Mouse (Mus musculus) limb, embryonic 11.5 days (tissue): Measurements from ENCODE around the gene Utf1. TPM values are rescaled to one million over a fixed set of nuclear protein-coding genes. Genes with fewer than 3 reads are reported as not detected.

ENCODE experiments used
- microRNA counts: library from miRNA; unstranded; fragments of <30 nt; microRNA quantifications from one replicate; lab custom pipeline; 2016
- microRNA-seq: library from miRNA; unstranded; fragments of <30 nt; microRNA quantifications from one replicate; pipeline ENCODE4, GENCODE M21; 2016
- polyA plus RNA-seq: library from polyadenylated mRNA; unstranded; fragments of >200 nt; fragmentation: Nextera tagmentation; extraction: Ambion mirVana; gene quantifications from 2 replicates; pipeline ENCODE4 v1.2.1, GENCODE M21; 2014

Utf1 gene
- polyA plus RNA-seq, 1 experiment from 2014 or later, result not detected

MicroRNA genes within 50 kb of the gene (microRNA counts, 519-probe panel; counts per million panel counts)
- microRNA mmu-miR-202-3p (lab: Ali Mortazavi, UCI) (not detected), microRNA mmu-miR-202-5p (lab: Ali Mortazavi, UCI) (1,612 counts per million, percentile 10 among the panel's probes with 10 or more counts)

Small RNA genes within 50 kb of the gene (microRNA-seq; reads per million reads assigned to microRNA genes)
- gene Mir202 (not detected), gene Mir7062 (not detected), gene mmu-mir-7686 (not detected)

Other genes with a start within 250 kb of the Utf1 start
- not detected in 2 replicates for gene Adgra1, start 109.6 kb upstream of the Utf1 start, polyA plus RNA-seq
- gene Kndc1, start 49.1 kb upstream of the Utf1 start, polyA plus RNA-seq, result 0.06 TPM in 1 of 2 replicates, not detected in the other
- 0.27 and 0.31 TPM in 2 replicates for gene 6430531B16Rik, start 35.0 kb downstream of the Utf1 start, polyA plus RNA-seq
- 1.9 and 2.1 TPM in 2 replicates for gene Adam8, start 48.8 kb downstream of the Utf1 start, polyA plus RNA-seq
- 42.1 and 45.0 TPM in 2 replicates for gene Zfp511, start 92.6 kb downstream of the Utf1 start, polyA plus RNA-seq
- 75.8 and 82.1 TPM in 2 replicates for gene Tubgcp2, start 92.9 kb downstream of the Utf1 start, polyA plus RNA-seq
- 0.14 TPM in 1 of 2 replicates, not detected in the other for gene Msx3, start 105.3 kb downstream of the Utf1 start, polyA plus RNA-seq
- gene Caly, start 138.8 kb downstream of the Utf1 start, polyA plus RNA-seq, result 1.6 and 2.0 TPM in 2 replicates
- not detected in 2 replicates for gene Prap1, start 149.6 kb downstream of the Utf1 start, polyA plus RNA-seq
- gene Fuom, start 158.7 kb downstream of the Utf1 start, polyA plus RNA-seq, result 16.6 and 17.4 TPM in 2 replicates
- 18.2 and 20.0 TPM in 2 replicates for gene Paox, start 172.0 kb downstream of the Utf1 start, polyA plus RNA-seq
- 188 and 195 TPM in 2 replicates for gene Echs1, start 172.7 kb downstream of the Utf1 start, polyA plus RNA-seq
- gene Mtg1, start 193.8 kb downstream of the Utf1 start, polyA plus RNA-seq, result 22.0 and 22.4 TPM in 2 replicates
- gene Sprn, start 211.1 kb downstream of the Utf1 start, polyA plus RNA-seq, result not detected in 2 replicates
- not detected in 2 replicates for gene Olfr522, start 221.0 kb downstream of the Utf1 start, polyA plus RNA-seq
- gene Olfr523, start 229.4 kb downstream of the Utf1 start, polyA plus RNA-seq, result not detected in 2 replicates